Comparison of ENCODE assay signal across 8 mouse cellular contexts in genomic region chr12:69892371-69893251, GRCm38 (mm10). TPM values are rescaled to one million over a fixed set of nuclear protein-coding genes. Genes with fewer than 3 reads are reported as not detected.
DNase-seq lines count a peak whose midpoint lies in the region; ATAC-seq and TF ChIP-seq lines count a peak whose summit lies in the region.

Atl1 (plus strand) TSS chr12:69892614.
Map4k5 (minus strand) TSS chr12:69893200.

- H3K27me3 ChIP-seq in forebrain, embryonic 13.5 days, result no peaks in the 10 kb centered on the region
- no peaks in the 10 kb centered on the region for H3K27me3 ChIP-seq in liver, embryonic 16.5 days (ENCODE audit: control insufficient read depth, insufficient read depth, low read depth, low read length)
- no peaks in the 10 kb centered on the region for H3K27me3 ChIP-seq in neural tube, embryonic 12.5 days (replicated peaks)
- H3K27me3 ChIP-seq in stomach, postnatal 0 days (ENCODE audit: control insufficient read depth, insufficient read depth, low read length), result no peaks in the 10 kb centered on the region

- peak within 1 kb of the TSS; percentile 96 for H3K9ac ChIP-seq in forebrain, embryonic 13.5 days
- peak within 1 kb of the TSS; percentile 99 for H3K9ac ChIP-seq in liver, embryonic 16.5 days (ENCODE audit: low read depth, low read length)
- H3K9ac ChIP-seq in neural tube, embryonic 12.5 days, result peak within 1 kb of the TSS; percentile 97
- H3K9ac ChIP-seq in stomach, postnatal 0 days (ENCODE audit: low read length), result peak within 1 kb of the TSS; percentile 95

- WGBS in forebrain, embryonic 13.5 days, result under 1% methylated on average over 108 of the region's 118 CpGs
- WGBS in large intestine, adult 2 months, result under 1% methylated on average over 118 of the region's 118 CpGs
- under 1% methylated on average over 116 of the region's 118 CpGs for WGBS in liver, embryonic 16.5 days (ENCODE audit: insufficient replicate concordance)
- under 1% methylated on average over 118 of the region's 118 CpGs for WGBS in neural tube, embryonic 12.5 days
- under 1% methylated on average over 109 of the region's 118 CpGs for WGBS in stomach, postnatal 0 days

- intact Hi-C loops in heart, postnatal 10 days (cut with DNase I), result loop anchor here (1.0 to 5.0 kb wide), 3 partner anchors 35 to 158 kb away; no protein-coding TSS in a partner anchor

- no peak for TF ChIP-seq EP300 in stomach, postnatal 0 days (optimal IDR thresholded peaks at IDR 0.05)

- peak; percentile 93 for ATAC-seq in cerebellum, adult (ENCODE audit: insufficient number of reproducible peaks, low FRiP score, low TSS enrichment)
- peak; percentile 97 for ATAC-seq in forebrain, embryonic 13.5 days
- ATAC-seq in liver, embryonic 16.5 days (ENCODE audit: low read depth), result peak; percentile 96
- ATAC-seq in neural tube, embryonic 12.5 days (ENCODE audit: low FRiP score, low read depth), result peak; percentile 94
- ATAC-seq in stomach, postnatal 0 days (ENCODE audit: low FRiP score, low TSS enrichment), result peak; percentile 96

- H3K4me3 ChIP-seq in forebrain, embryonic 13.5 days, result peak within 1 kb of the TSS; percentile 93
- H3K4me3 ChIP-seq in liver, embryonic 16.5 days (ENCODE audit: low read depth, low read length), result peak within 1 kb of the TSS; percentile 95
- H3K4me3 ChIP-seq in neural tube, embryonic 12.5 days, result peak within 1 kb of the TSS; percentile 89
- H3K4me3 ChIP-seq in stomach, postnatal 0 days (ENCODE audit: low read depth, low read length), result peak within 1 kb of the TSS; percentile 98

- H3K27ac ChIP-seq in forebrain, embryonic 13.5 days, result peak within 1 kb of the TSS; percentile 96
- peak within 1 kb of the TSS; percentile 97 for H3K27ac ChIP-seq in liver, embryonic 16.5 days (ENCODE audit: low read length)
- H3K27ac ChIP-seq in neural tube, embryonic 12.5 days, result peak within 1 kb of the TSS; percentile 86
- peak within 1 kb of the TSS; percentile 96 for H3K27ac ChIP-seq in stomach, postnatal 0 days (replicated peaks)

- peak within 1 kb of the TSS; percentile 65 for H3K4me2 ChIP-seq in forebrain, embryonic 13.5 days
- H3K4me2 ChIP-seq in liver, embryonic 16.5 days (ENCODE audit: low read depth, low read length), result peak within 1 kb of the TSS; percentile 94
- peak within 1 kb of the TSS; percentile 65 for H3K4me2 ChIP-seq in neural tube, embryonic 12.5 days (replicated peaks)
- H3K4me2 ChIP-seq in stomach, postnatal 0 days (replicated peaks; ENCODE audit: low read depth), result peak within 1 kb of the TSS; percentile 78

- peaks cover 27% of the 10 kb centered on the region for H3K4me1 ChIP-seq in forebrain, embryonic 13.5 days
- peaks cover 31% of the 10 kb centered on the region for H3K4me1 ChIP-seq in liver, embryonic 16.5 days (ENCODE audit: control insufficient read depth, low read depth, low read length)
- peaks cover 23% of the 10 kb centered on the region for H3K4me1 ChIP-seq in neural tube, embryonic 12.5 days
- no peaks in the 10 kb centered on the region for H3K4me1 ChIP-seq in stomach, postnatal 0 days (replicated peaks; ENCODE audit: control insufficient read depth, insufficient read depth)

- DNase-seq in ES-CJ7 (ENCODE audit: low read depth, low spot score), result peak; percentile 73
- peak; percentile 92 for DNase-seq in heart, postnatal 10 days
- peak; percentile 48 for DNase-seq in large intestine, adult 2 months (ENCODE audit: low read depth, low spot score)
- DNase-seq in stomach, postnatal 0 days (ENCODE audit: low spot score), result peak; percentile 92

- peak; percentile 75 for TF ChIP-seq CTCF in stomach, postnatal 0 days (IDR thresholded peaks at IDR 0.05; ENCODE audit: low read depth)

- no peaks in the 10 kb centered on the region for H3K9me3 ChIP-seq in forebrain, embryonic 13.5 days (replicated peaks)
- H3K9me3 ChIP-seq in liver, embryonic 16.5 days (replicated peaks; ENCODE audit: control insufficient read depth, low read length), result no peaks in the 10 kb centered on the region
- H3K9me3 ChIP-seq in neural tube, embryonic 12.5 days, result no peaks in the 10 kb centered on the region
- no peaks in the 10 kb centered on the region for H3K9me3 ChIP-seq in stomach, postnatal 0 days (ENCODE audit: control insufficient read depth, low read length)

- H3K36me3 ChIP-seq in forebrain, embryonic 13.5 days (ENCODE audit: poor library complexity, severe bottlenecking), result no peaks in the 10 kb centered on the region
- peaks cover 4% of the 10 kb centered on the region; the same call in 1 of the 2 replicates for H3K36me3 ChIP-seq in liver, embryonic 16.5 days (ENCODE audit: control insufficient read depth, insufficient read depth)
- no peaks in the 10 kb centered on the region for H3K36me3 ChIP-seq in neural tube, embryonic 12.5 days
- H3K36me3 ChIP-seq in stomach, postnatal 0 days (ENCODE audit: control insufficient read depth, insufficient read depth, low read length), result no peaks in the 10 kb centered on the region

RNA-seq across cellular contexts. Expression of gene Atl1, which starts in this region (rescaled TPM):
- 80.6 and 83.8 TPM in 2 replicates for polyA plus RNA-seq in forebrain, embryonic 13.5 days (2015; fragmentation: Nextera tagmentation; extraction: Ambion mirVana)
- 1 to 10 TPM; 5.7 to 7.8 TPM for total RNA-seq in heart, postnatal 10 days (2021)
- 0.67 and 1.2 TPM in 2 replicates for polyA plus RNA-seq in large intestine, adult 2 months (2012; rRNA removed)
- 1.4 TPM in 2 replicates for polyA plus RNA-seq in liver, embryonic 16.5 days (2015; fragmentation: Nextera tagmentation; extraction: Ambion mirVana)
- polyA plus RNA-seq in neural tube, embryonic 12.5 days (2016; fragmentation: Nextera tagmentation; extraction: Ambion mirVana), result 73.4 and 80.7 TPM in 2 replicates
- 3.8 and 4.3 TPM in 2 replicates for polyA plus RNA-seq in stomach, postnatal 0 days (2015; fragmentation: Nextera tagmentation; extraction: Ambion mirVana)

RNA-seq across cellular contexts. Expression of gene Map4k5, which starts in this region (rescaled TPM):
- polyA plus RNA-seq in forebrain, embryonic 13.5 days (2015; fragmentation: Nextera tagmentation; extraction: Ambion mirVana), result 24.2 and 24.4 TPM in 2 replicates
- 10 to 100 TPM; 38.7 to 40.7 TPM for total RNA-seq in heart, postnatal 10 days (2021)
- polyA plus RNA-seq in large intestine, adult 2 months (2012; rRNA removed), result 2.0 and 2.4 TPM in 2 replicates
- 23.8 and 24.6 TPM in 2 replicates for polyA plus RNA-seq in liver, embryonic 16.5 days (2015; fragmentation: Nextera tagmentation; extraction: Ambion mirVana)
- polyA plus RNA-seq in neural tube, embryonic 12.5 days (2016; fragmentation: Nextera tagmentation; extraction: Ambion mirVana), result 41.4 and 44.6 TPM in 2 replicates
- polyA plus RNA-seq in stomach, postnatal 0 days (2015; fragmentation: Nextera tagmentation; extraction: Ambion mirVana), result 12.4 and 13.1 TPM in 2 replicates

Comparison
In these comparisons a context has a peak if more than half of its experiments do, and no peak if none do; other contexts are left out.
1. Peak in every context shown above with its lines: DNase-seq, ATAC-seq, H3K4me3 ChIP-seq and H3K27ac ChIP-seq.
2. RNA of gene Atl1 (polyA plus RNA-seq): 80.6 to 83.8 TPM in forebrain, embryonic 13.5 days and 73.4 to 80.7 TPM in neural tube, embryonic 12.5 days; 3.8 to 4.3 TPM in stomach, postnatal 0 days, 1.4 TPM in liver, embryonic 16.5 days and 0.67 to 1.2 TPM in large intestine, adult 2 months; every median in the first group is over 10 times any median in the second.